Mouse (Mus musculus): ENCODE measurements around the gene Sft2d2. TPM values are rescaled to one million over a fixed set of nuclear protein-coding genes. Genes with fewer than 3 reads are reported as not detected.

Gene Sft2d2
- 56.3 TPM for polyA plus RNA-seq (2014; fragmentation: Illumina TruSeq; extraction: RNeasy Lipid Tissue Mini Kit (QIAGEN cat#74804))

GRCm38 (mm10) chr1:165193880-165194661 is at the start of gene Sft2d2:
Gene Sft2d2 (minus strand): TSS chr1:165194438.

GRCm38 (mm10) chr1:165236321-165237298 is 42.4 kb upstream of the Sft2d2 start, which contains the start of gene Tiprl:
Gene Tiprl (minus strand): TSS chr1:165236996.

GRCm38 (mm10) chr1:165160723-165161405 is 33.4 kb downstream of the Sft2d2 start, which contains the start of gene Tbx19:
Gene Tbx19 (minus strand): TSS chr1:165160773.

Other genes with a start within 250 kb of the Sft2d2 start
- not detected for gene Tbx19, start 33.7 kb downstream of the Sft2d2 start, polyA plus RNA-seq (2014; fragmentation: Illumina TruSeq; extraction: RNeasy Lipid Tissue Mini Kit (QIAGEN cat#74804))
- 127 TPM for gene Tiprl, start 42.6 kb upstream of the Sft2d2 start, polyA plus RNA-seq (2014; fragmentation: Illumina TruSeq; extraction: RNeasy Lipid Tissue Mini Kit (QIAGEN cat#74804))
- 7.2 TPM for gene Gpr161, start 101.4 kb upstream of the Sft2d2 start, polyA plus RNA-seq (2014; fragmentation: Illumina TruSeq; extraction: RNeasy Lipid Tissue Mini Kit (QIAGEN cat#74804))